Comparison of ENCODE assay signal across 8 mouse cellular contexts in the genomic region with DNA sequence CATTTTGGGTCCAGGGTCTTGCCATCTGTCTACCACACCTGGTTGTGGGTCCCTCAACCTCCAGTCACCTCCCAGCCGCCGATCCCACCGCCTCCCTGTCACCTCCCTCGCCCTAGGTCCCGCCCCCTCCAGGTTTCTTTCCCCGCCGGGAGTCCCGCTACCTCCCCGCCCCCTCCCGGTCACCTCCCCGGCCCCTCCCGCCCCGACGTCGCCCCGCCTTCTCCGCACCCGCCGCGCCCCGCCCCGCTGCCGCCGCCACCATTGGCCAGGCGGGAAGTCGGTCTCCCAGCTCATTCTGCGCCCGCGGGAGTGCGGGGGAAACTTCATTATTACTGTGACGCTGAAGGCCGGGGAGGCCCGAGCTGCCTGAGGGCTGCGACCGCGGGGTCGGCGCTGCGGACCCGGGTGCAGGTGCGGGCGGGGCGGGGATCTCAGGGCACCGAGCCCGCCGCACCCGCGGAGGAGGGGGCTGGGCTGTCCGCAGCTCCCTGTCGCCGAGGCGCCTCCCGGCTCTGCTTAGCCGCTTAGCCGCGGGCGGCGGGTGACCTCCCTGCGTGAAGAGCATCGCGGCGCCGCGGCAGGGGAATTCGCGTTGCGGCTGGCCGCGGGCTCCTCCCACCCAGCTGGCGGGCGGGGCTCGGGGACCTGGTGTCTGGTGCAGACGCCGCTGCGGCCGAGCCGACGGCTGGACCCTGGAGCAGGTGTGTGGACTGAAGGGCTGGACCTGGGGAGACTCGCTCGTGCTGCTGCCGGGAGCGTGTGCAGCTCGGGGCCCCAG. TPM values are rescaled to one million over a fixed set of nuclear protein-coding genes. Genes with fewer than 3 reads are reported as not detected.
DNase-seq lines count a peak whose midpoint lies in the region; ATAC-seq and TF ChIP-seq lines count a peak whose summit lies in the region.

A gene (plus strand): TSS at position 234 of the 778 bp plus-strand sequence.

- no peaks in the 10 kb centered on the region for H3K9me3 ChIP-seq in heart, embryonic 11.5 days (replicated peaks; ENCODE audit: control insufficient read depth, low read length)
- no peaks in the 10 kb centered on the region for H3K9me3 ChIP-seq in kidney, embryonic 16.5 days (ENCODE audit: low read length)
- H3K9me3 ChIP-seq in liver, embryonic 14.5 days (ENCODE audit: control insufficient read depth, low read length): no peaks in the 10 kb centered on the region
- no peaks in the 10 kb centered on the region for H3K9me3 ChIP-seq in neural tube, embryonic 11.5 days (ENCODE audit: control insufficient read depth, low read length)
- H3K9me3 ChIP-seq in stomach, postnatal 0 days (ENCODE audit: control insufficient read depth, low read length): no peaks in the 10 kb centered on the region

- peak within 1 kb of the TSS; percentile 88 for H3K27ac ChIP-seq in heart, embryonic 11.5 days (ENCODE audit: low read depth, low read length)
- H3K27ac ChIP-seq in kidney, embryonic 16.5 days (ENCODE audit: low read length): peak within 1 kb of the TSS; percentile 88
- 0 out of 2 replicates have a peak within 1 kb of the TSS, but pooled peaks have one; percentile 2 for H3K27ac ChIP-seq in liver, embryonic 14.5 days
- peak within 1 kb of the TSS; percentile 75 for H3K27ac ChIP-seq in neural tube, embryonic 11.5 days (ENCODE audit: low read depth, low read length)
- peak within 1 kb of the TSS; percentile 88 for H3K27ac ChIP-seq in stomach, postnatal 0 days (replicated peaks)

- no peak for TF ChIP-seq CTCF in liver, embryonic 14.5 days (IDR thresholded peaks at IDR 0.05; ENCODE audit: low read depth)
- TF ChIP-seq CTCF in stomach, postnatal 0 days (IDR thresholded peaks at IDR 0.05; ENCODE audit: low read depth): no peak

- no peaks in the 10 kb centered on the region; the same call in 1 of the 2 replicates for H3K4me1 ChIP-seq in heart, embryonic 11.5 days (ENCODE audit: control insufficient read depth, insufficient read depth, low read length)
- peaks cover 10% of the 10 kb centered on the region for H3K4me1 ChIP-seq in kidney, embryonic 16.5 days (ENCODE audit: insufficient read depth, low read length)
- H3K4me1 ChIP-seq in liver, embryonic 14.5 days (replicated peaks; ENCODE audit: control insufficient read depth in 2 of 2, insufficient read depth in 2 of 2, low read length in 1 of 2): peaks cover 0 to 6% of the 10 kb centered on the region in 2 experiments; a peak in 2 of 4 replicates
- 0 out of 2 replicates have a peak, but pooled peaks cover 2% of the 10 kb centered on the region for H3K4me1 ChIP-seq in neural tube, embryonic 11.5 days (ENCODE audit: control insufficient read depth, insufficient read depth, low read length)
- no peaks in the 10 kb centered on the region for H3K4me1 ChIP-seq in stomach, postnatal 0 days (replicated peaks; ENCODE audit: control insufficient read depth, insufficient read depth)

- H3K9ac ChIP-seq in heart, embryonic 11.5 days (ENCODE audit: low read depth, low read length): peak within 1 kb of the TSS; percentile 85
- H3K9ac ChIP-seq in kidney, embryonic 16.5 days (replicated peaks; ENCODE audit: low read length): peak within 1 kb of the TSS; percentile 78
- H3K9ac ChIP-seq in liver, embryonic 14.5 days (replicated peaks): peak within 1 kb of the TSS; percentile 47
- peak within 1 kb of the TSS; percentile 74 for H3K9ac ChIP-seq in neural tube, embryonic 11.5 days (ENCODE audit: low read length)
- peak within 1 kb of the TSS; percentile 66 for H3K9ac ChIP-seq in stomach, postnatal 0 days (ENCODE audit: low read length)

- peak within 1 kb of the TSS; percentile 87 for H3K4me2 ChIP-seq in heart, embryonic 11.5 days
- H3K4me2 ChIP-seq in kidney, embryonic 16.5 days (replicated peaks; ENCODE audit: low read depth, low read length): peak within 1 kb of the TSS; percentile 80
- peak within 1 kb of the TSS; percentile 79 for H3K4me2 ChIP-seq in liver, embryonic 14.5 days (ENCODE audit: low read depth)
- H3K4me2 ChIP-seq in neural tube, embryonic 11.5 days (ENCODE audit: low read depth): peak within 1 kb of the TSS; percentile 71
- peak within 1 kb of the TSS; percentile 90 for H3K4me2 ChIP-seq in stomach, postnatal 0 days (replicated peaks; ENCODE audit: low read depth)

- no peak for TF ChIP-seq EP300 in liver, embryonic 14.5 days (IDR thresholded peaks at IDR 0.05; ENCODE audit: low read depth)
- TF ChIP-seq EP300 in stomach, postnatal 0 days (optimal IDR thresholded peaks at IDR 0.05): no peak

- no peaks in the 10 kb centered on the region for H3K27me3 ChIP-seq in heart, embryonic 11.5 days (ENCODE audit: control insufficient read depth, insufficient read depth, low read length)
- H3K27me3 ChIP-seq in kidney, embryonic 16.5 days (ENCODE audit: insufficient read depth, low read length): no peaks in the 10 kb centered on the region
- H3K27me3 ChIP-seq in liver, embryonic 14.5 days (ENCODE audit: control insufficient read depth, insufficient read depth, low read length): no peaks in the 10 kb centered on the region; the same call in 1 of the 2 replicates
- H3K27me3 ChIP-seq in neural tube, embryonic 11.5 days (ENCODE audit: control insufficient read depth, insufficient read depth, low read length): no peaks in the 10 kb centered on the region
- no peaks in the 10 kb centered on the region for H3K27me3 ChIP-seq in stomach, postnatal 0 days (ENCODE audit: control insufficient read depth, insufficient read depth, low read length)

- H3K36me3 ChIP-seq in heart, embryonic 11.5 days (ENCODE audit: control insufficient read depth, insufficient read depth, low read length): no peaks in the 10 kb centered on the region
- H3K36me3 ChIP-seq in kidney, embryonic 16.5 days (ENCODE audit: insufficient read depth, low read length): no peaks in the 10 kb centered on the region
- no peaks in the 10 kb centered on the region for H3K36me3 ChIP-seq in liver, embryonic 14.5 days (replicated peaks; ENCODE audit: control insufficient read depth, insufficient read depth, low read depth)
- H3K36me3 ChIP-seq in neural tube, embryonic 11.5 days (ENCODE audit: control insufficient read depth, insufficient read depth, low read length): no peaks in the 10 kb centered on the region
- H3K36me3 ChIP-seq in stomach, postnatal 0 days (ENCODE audit: control insufficient read depth, insufficient read depth, low read length): no peaks in the 10 kb centered on the region

- WGBS in heart, embryonic 11.5 days (ENCODE audit: insufficient replicate concordance): under 1% methylated on average over 72 of the region's 83 CpGs
- under 1% methylated on average over 53 of the region's 83 CpGs for WGBS in kidney, embryonic 16.5 days
- under 1% methylated on average over 77 of the region's 83 CpGs for WGBS in liver, embryonic 14.5 days (ENCODE audit: insufficient replicate concordance)
- WGBS in neural tube, embryonic 11.5 days: under 1% methylated on average over 48 of the region's 83 CpGs
- under 1% methylated on average over 70 of the region's 83 CpGs for WGBS in stomach, postnatal 0 days

- H3K4me3 ChIP-seq in heart, embryonic 11.5 days (ENCODE audit: low read depth, low read length): peak within 1 kb of the TSS; percentile 83
- H3K4me3 ChIP-seq in kidney, embryonic 16.5 days (ENCODE audit: low read length): peak within 1 kb of the TSS; percentile 82
- H3K4me3 ChIP-seq in liver, embryonic 14.5 days (ENCODE audit: insufficient read depth in 1 of 2, low read depth in 2 of 2, low read length in 2 of 2): peak within 1 kb of the TSS; percentile 75 to 77
- H3K4me3 ChIP-seq in neural tube, embryonic 11.5 days (ENCODE audit: low read depth, low read length): peak within 1 kb of the TSS; percentile 75
- peak within 1 kb of the TSS; percentile 87 for H3K4me3 ChIP-seq in stomach, postnatal 0 days (ENCODE audit: low read depth, low read length)

- ATAC-seq in erythroblast, adult 5-6 weeks (replicated peaks; ENCODE audit: low FRiP score, poor library complexity, severe bottlenecking): peak; percentile 84
- ATAC-seq in heart, embryonic 11.5 days (replicated peaks; ENCODE audit: insufficient number of reproducible peaks, low FRiP score, low TSS enrichment): peak; percentile 89
- peak; percentile 94 for ATAC-seq in kidney, embryonic 16.5 days (ENCODE audit: low FRiP score, low TSS enrichment)
- peak; percentile 89 for ATAC-seq in liver, embryonic 14.5 days (ENCODE audit: insufficient read depth)
- ATAC-seq in neural tube, embryonic 11.5 days (ENCODE audit: insufficient read depth, low FRiP score, low TSS enrichment): peak; percentile 90
- ATAC-seq in stomach, postnatal 0 days (ENCODE audit: low FRiP score, low TSS enrichment): peak; percentile 96

- peak; percentile 89 for DNase-seq in CD4-positive, CD25-positive, alpha-beta regulatory T cell, adult 2 months (ENCODE audit: low read depth, low spot score)
- peak; percentile 89 for DNase-seq in brain, adult 2 months (ENCODE audit: low read depth, low spot score)
- peak; percentile 52 to 56 (median 52) for DNase-seq in liver, embryonic 14.5 days (ENCODE audit: low read depth in 3 of 3, low spot score in 3 of 3)
- DNase-seq in neural tube, embryonic 11.5 days (ENCODE audit: low spot score): peak; percentile 82
- DNase-seq in stomach, postnatal 0 days (ENCODE audit: low spot score): peak; percentile 91

RNA-seq across cellular contexts. Expression of the gene that starts here (rescaled TPM):
- 2.5 and 9.2 TPM in 2 replicates for total RNA-seq in erythroblast, adult 5-6 weeks (2015; ENCODE audit: low replicate concordance)
- total RNA-seq in erythroblast, adult 5-6 weeks (2017; ENCODE audit: low replicate concordance): 2.9 and 3.6 TPM in 2 replicates
- 18.5 and 20.7 TPM in 2 replicates for polyA plus RNA-seq in heart, embryonic 11.5 days (2014; fragmentation: Nextera tagmentation; extraction: Ambion mirVana)
- 7.2 and 10.1 TPM in 2 replicates for polyA plus RNA-seq in kidney, embryonic 16.5 days (2015; fragmentation: Nextera tagmentation; extraction: Ambion mirVana)
- 2.9 and 3.3 TPM in 2 replicates for polyA plus RNA-seq in liver, embryonic 14.5 days (2012; rRNA removed)
- 2.1 and 2.4 TPM in 2 replicates for polyA plus RNA-seq in liver, embryonic 14.5 days (2014; fragmentation: Nextera tagmentation; extraction: Ambion mirVana)
- polyA plus RNA-seq in neural tube, embryonic 11.5 days (2014; fragmentation: Nextera tagmentation; extraction: Ambion mirVana): 7.7 and 8.9 TPM in 2 replicates
- polyA plus RNA-seq in stomach, postnatal 0 days (2015; fragmentation: Nextera tagmentation; extraction: Ambion mirVana): 11.0 and 13.1 TPM in 2 replicates

Comparison
In these comparisons a context has a peak if more than half of its experiments do, and no peak if none do; other contexts are left out.
1. Peak in every context shown above with its lines: DNase-seq, ATAC-seq, H3K4me3 ChIP-seq and H3K27ac ChIP-seq.
2. H3K27ac ChIP-seq: peak in every context shown above with its lines; median percentile 88 in heart, embryonic 11.5 days; 88 in kidney, embryonic 16.5 days; 88 in stomach, postnatal 0 days; 75 in neural tube, embryonic 11.5 days; 2 in liver, embryonic 14.5 days.